Mouse (Mus musculus): ENCODE measurements around the gene Mical3. TPM values are rescaled to one million over a fixed set of nuclear protein-coding genes. Genes with fewer than 3 reads are reported as not detected.

Gene Mical3
- polyA plus RNA-seq, 1 experiment from 2014 or later: 4.5 TPM

- Histone ChIP-seq H3K36me3 (ENCODE audit: control insufficient read depth, insufficient read depth) (no peaks in the 10 kb centered on the region; the same call in 1 of the 2 replicates), H3K4me2 (replicated peaks; ENCODE audit: low read depth) (no peak overlapping the region), H3K4me3 (ENCODE audit: low read depth, low read length) (no peak overlapping the region), H3K27me3 (replicated peaks; ENCODE audit: control insufficient read depth, insufficient read depth, low read length) (no peaks in the 10 kb centered on the region), H3K9ac (ENCODE audit: low read depth, low read length) (no peak overlapping the region), H3K9me3 (ENCODE audit: control insufficient read depth) (no peaks in the 10 kb centered on the region), H3K4me1 (replicated peaks; ENCODE audit: control insufficient read depth, insufficient read depth, low read length) (0 out of 2 replicates have a peak, but pooled peaks cover 2% of the 10 kb centered on the region), H3K27ac (ENCODE audit: low read depth, low read length) (no peak overlapping the region)
- no peak for ATAC-seq
- WGBS: 75% methylated on average over 5 of the region's 5 CpGs
- TF ChIP-seq CTCF (IDR thresholded peaks at IDR 0.05; ENCODE audit: low read depth): no peak
Measured at GRCm38 (mm10) chr6:121078175-121078574, 52.6 kb downstream of the Mical3 start.

DNA sequence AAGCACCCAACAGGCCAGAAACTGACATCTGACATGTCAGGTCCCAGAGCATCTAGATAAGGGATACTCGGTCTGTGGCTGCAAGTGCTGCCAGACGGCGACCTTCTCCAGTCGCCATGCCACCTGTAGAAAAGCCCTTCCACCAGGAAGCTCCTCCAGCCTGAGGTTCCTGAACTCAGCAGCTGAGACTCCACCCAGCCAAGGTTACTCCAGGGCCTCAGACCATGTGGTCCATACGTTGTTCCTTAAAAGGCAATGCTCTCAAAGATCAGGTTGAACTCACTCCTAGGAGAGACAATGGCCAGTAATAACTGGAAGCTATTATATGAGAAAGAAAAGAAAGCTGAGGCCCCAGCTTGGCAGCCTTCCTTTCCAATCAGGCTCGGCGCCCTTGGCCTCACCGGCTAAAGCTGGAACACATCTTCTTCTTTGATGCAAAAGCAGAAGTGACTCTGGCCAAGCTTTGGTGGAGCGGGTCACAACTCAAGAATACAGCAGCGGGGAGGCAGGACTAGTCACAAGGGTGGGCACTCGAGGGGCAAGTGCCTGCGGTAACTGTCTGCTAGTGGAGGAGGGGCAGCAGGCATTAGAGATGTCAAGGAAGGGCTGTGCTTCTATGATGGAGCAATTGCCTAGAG lies 53.8 kb downstream of the Mical3 start:
- Histone ChIP-seq H3K9me3 (ENCODE audit: control insufficient read depth) (no peaks in the 10 kb centered on the region), H3K36me3 (ENCODE audit: control insufficient read depth, insufficient read depth) (no peaks in the 10 kb centered on the region; the same call in 1 of the 2 replicates), H3K27ac (ENCODE audit: low read depth, low read length) (peak overlapping the region; percentile 41; the same call in 1 of the 2 replicates), H3K9ac (ENCODE audit: low read depth, low read length) (no peak overlapping the region), H3K27me3 (replicated peaks; ENCODE audit: control insufficient read depth, insufficient read depth, low read length) (no peaks in the 10 kb centered on the region), H3K4me1 (replicated peaks; ENCODE audit: control insufficient read depth, insufficient read depth, low read length) (0 out of 2 replicates have a peak, but pooled peaks cover 2% of the 10 kb centered on the region), H3K4me3 (ENCODE audit: low read depth, low read length) (no peak overlapping the region), H3K4me2 (replicated peaks; ENCODE audit: low read depth) (0 out of 2 replicates have a peak overlapping the region, but pooled peaks have one; percentile 14)
- ATAC-seq: peak; percentile 68
- WGBS: 58% methylated on average over 12 of the region's 12 CpGs
- TF ChIP-seq CTCF (IDR thresholded peaks at IDR 0.05; ENCODE audit: low read depth): no peak

DNA sequence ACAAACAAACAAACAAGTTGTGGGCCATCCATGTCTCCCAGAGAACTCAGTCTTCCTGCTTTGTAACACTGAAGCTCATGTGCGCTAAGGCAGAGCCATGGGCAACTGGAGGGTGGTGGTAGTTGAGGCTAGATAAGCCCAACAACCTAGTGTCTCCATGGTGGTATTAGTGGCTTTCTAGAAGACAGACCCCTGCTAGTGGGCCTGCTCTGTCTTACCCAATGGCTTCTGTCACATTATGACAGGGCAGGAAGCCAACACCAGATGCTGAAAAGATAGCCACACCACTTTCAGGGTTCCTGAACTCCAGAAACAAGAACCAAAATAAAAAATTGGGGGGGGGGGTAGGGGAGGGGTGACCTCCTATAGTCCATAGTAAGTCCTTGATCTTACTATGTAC lies 55.0 kb downstream of the Mical3 start:
- 100% methylated on average over 1 of the region's 1 CpGs for WGBS
- no peak overlapping the region for H3K27ac ChIP-seq (ENCODE audit: low read depth, low read length)
- no peak for ATAC-seq

DNA sequence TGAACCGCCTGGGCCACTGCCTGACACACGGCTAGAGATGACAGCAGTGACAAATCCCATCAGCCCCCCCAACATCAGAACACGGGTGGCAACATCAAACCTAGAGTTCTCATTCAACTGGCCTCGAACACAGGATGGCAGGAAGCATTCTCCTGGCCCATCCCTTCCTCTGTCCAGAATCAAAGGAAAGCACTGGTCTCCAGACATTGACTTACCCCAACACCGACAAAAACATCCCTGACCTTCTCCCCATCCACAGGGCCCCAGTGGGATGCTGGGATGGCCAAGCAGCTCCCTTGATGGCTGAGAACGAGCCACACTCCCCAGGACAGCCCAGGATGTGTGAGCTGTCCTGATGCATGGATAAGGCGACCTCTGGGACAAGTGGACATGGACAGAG lies 57.5 kb downstream of the Mical3 start:
- H3K4me1 ChIP-seq (replicated peaks; ENCODE audit: control insufficient read depth, insufficient read depth, low read length): 0 out of 2 replicates have a peak, but pooled peaks cover 2% of the 10 kb centered on the region
- H3K36me3 ChIP-seq (ENCODE audit: control insufficient read depth, insufficient read depth): no peaks in the 10 kb centered on the region; the same call in 1 of the 2 replicates
- H3K4me2 ChIP-seq (replicated peaks; ENCODE audit: low read depth): no peak overlapping the region
- 81% methylated on average over 7 of the region's 7 CpGs for WGBS
- no peaks in the 10 kb centered on the region for H3K27me3 ChIP-seq (replicated peaks; ENCODE audit: control insufficient read depth, insufficient read depth, low read length)
- H3K9me3 ChIP-seq (ENCODE audit: control insufficient read depth): no peaks in the 10 kb centered on the region
- H3K4me3 ChIP-seq (ENCODE audit: low read depth, low read length): no peak overlapping the region
- no peak for ATAC-seq
- no peak overlapping the region for H3K9ac ChIP-seq (ENCODE audit: low read depth, low read length)
- H3K27ac ChIP-seq (ENCODE audit: low read depth, low read length): no peak overlapping the region
- TF ChIP-seq CTCF (IDR thresholded peaks at IDR 0.05; ENCODE audit: low read depth): no peak

More for the DNA sequence above, 55.0 kb downstream of the Mical3 start:
- H3K9ac ChIP-seq (ENCODE audit: low read depth, low read length): no peak overlapping the region
- 0 out of 2 replicates have a peak, but pooled peaks cover 2% of the 10 kb centered on the region for H3K4me1 ChIP-seq (replicated peaks; ENCODE audit: control insufficient read depth, insufficient read depth, low read length)
- H3K27me3 ChIP-seq (replicated peaks; ENCODE audit: control insufficient read depth, insufficient read depth, low read length): no peaks in the 10 kb centered on the region
- H3K4me3 ChIP-seq (ENCODE audit: low read depth, low read length): no peak overlapping the region
- no peaks in the 10 kb centered on the region; the same call in 1 of the 2 replicates for H3K36me3 ChIP-seq (ENCODE audit: control insufficient read depth, insufficient read depth)
- H3K9me3 ChIP-seq (ENCODE audit: control insufficient read depth): no peaks in the 10 kb centered on the region
- TF ChIP-seq CTCF (IDR thresholded peaks at IDR 0.05; ENCODE audit: low read depth): no peak
- no peak overlapping the region for H3K4me2 ChIP-seq (replicated peaks; ENCODE audit: low read depth)

- Histone ChIP-seq H3K36me3 (ENCODE audit: control insufficient read depth, insufficient read depth) (no peaks in the 10 kb centered on the region), H3K27ac (ENCODE audit: low read depth, low read length) (no peak overlapping the region), H3K4me1 (replicated peaks; ENCODE audit: control insufficient read depth, insufficient read depth, low read length) (peaks cover 8% of the 10 kb centered on the region; the same call in 1 of the 2 replicates), H3K4me2 (replicated peaks; ENCODE audit: low read depth) (no peak overlapping the region), H3K9ac (ENCODE audit: low read depth, low read length) (no peak overlapping the region), H3K9me3 (ENCODE audit: control insufficient read depth) (no peaks in the 10 kb centered on the region), H3K4me3 (ENCODE audit: low read depth, low read length) (no peak overlapping the region), H3K27me3 (replicated peaks; ENCODE audit: control insufficient read depth, insufficient read depth, low read length) (no peaks in the 10 kb centered on the region)
- no peak for ATAC-seq
- TF ChIP-seq CTCF (IDR thresholded peaks at IDR 0.05; ENCODE audit: low read depth): no peak
- 79% methylated on average over 2 of the region's 2 CpGs for WGBS
Measured at GRCm38 (mm10) chr6:121072615-121073014, 58.2 kb downstream of the Mical3 start.

- Histone ChIP-seq H3K9ac (ENCODE audit: low read depth, low read length) (no peak overlapping the region), H3K4me2 (replicated peaks; ENCODE audit: low read depth) (no peak overlapping the region), H3K4me1 (replicated peaks; ENCODE audit: control insufficient read depth, insufficient read depth, low read length) (peaks cover 6% of the 10 kb centered on the region; the same call in 1 of the 2 replicates), H3K9me3 (ENCODE audit: control insufficient read depth) (no peaks in the 10 kb centered on the region), H3K27me3 (replicated peaks; ENCODE audit: control insufficient read depth, insufficient read depth, low read length) (no peaks in the 10 kb centered on the region), H3K36me3 (ENCODE audit: control insufficient read depth, insufficient read depth) (no peaks in the 10 kb centered on the region), H3K27ac (ENCODE audit: low read depth, low read length) (no peak overlapping the region), H3K4me3 (ENCODE audit: low read depth, low read length) (no peak overlapping the region)
- ATAC-seq: no peak
- no peak for TF ChIP-seq CTCF (IDR thresholded peaks at IDR 0.05; ENCODE audit: low read depth)
- 83% methylated on average over 9 of the region's 9 CpGs for WGBS
Measured at GRCm38 (mm10) chr6:121070584-121071230, 60.1 kb downstream of the Mical3 start.
